Mouse (Mus musculus) right cerebral cortex, postnatal 14 days (tissue): ENCODE data around the gene Gins2.
A peak's percentile ranks its signal among the peaks of the same experiment; 100 is the strongest.

ENCODE experiments used
- DNase-seq: peaks from one replicate; pipeline ENCODE4 v3.0.0; 2022

Gins2 gene

GRCm38 (mm10) chr8:120563851-120564837 is 25.0 kb downstream of the Gins2 start:
- DNase-seq: peak; percentile 79

- DNase-seq: no peak
Measured at GRCm38 (mm10) chr8:120563348-120563724, 25.8 kb downstream of the Gins2 start.

GRCm38 (mm10) chr8:120562680-120563347 is 26.3 kb downstream of the Gins2 start:
- DNase-seq: no peak

- DNase-seq: no peak
Measured at GRCm38 (mm10) chr8:120561539-120562435, 27.3 kb downstream of the Gins2 start.

GRCm38 (mm10) chr8:120560535-120560934 is 28.6 kb downstream of the Gins2 start:
- no peak for DNase-seq

GRCm38 (mm10) chr8:120559654-120560053 is 29.4 kb downstream of the Gins2 start:
- no peak for DNase-seq

- no peak for DNase-seq
Measured at GRCm38 (mm10) chr8:120558162-120558561, 30.9 kb downstream of the Gins2 start.

- peak; percentile 73 for DNase-seq
Measured at GRCm38 (mm10) chr8:120557170-120557965, 31.7 kb downstream of the Gins2 start.

- DNase-seq: no peak
Measured at GRCm38 (mm10) chr8:120556198-120556892, 32.8 kb downstream of the Gins2 start.

GRCm38 (mm10) chr8:120554466-120555039 is 34.6 kb downstream of the Gins2 start:
- no peak for DNase-seq

- DNase-seq: no peak
Measured at GRCm38 (mm10) chr8:120553441-120554123, 35.5 kb downstream of the Gins2 start.

- DNase-seq: no peak
Measured at GRCm38 (mm10) chr8:120552509-120552908, 36.6 kb downstream of the Gins2 start.

GRCm38 (mm10) chr8:120551677-120551980 is 37.5 kb downstream of the Gins2 start:
- DNase-seq: no peak

GRCm38 (mm10) chr8:120550937-120551676 is 38.0 kb downstream of the Gins2 start:
- no peak for DNase-seq

- no peak for DNase-seq
Measured at GRCm38 (mm10) chr8:120550430-120550829, 38.7 kb downstream of the Gins2 start.

- DNase-seq: no peak
Measured at GRCm38 (mm10) chr8:120549922-120550321, 39.2 kb downstream of the Gins2 start.

GRCm38 (mm10) chr8:120549321-120549921 is 39.7 kb downstream of the Gins2 start:
- no peak for DNase-seq

- DNase-seq: no peak
Measured at GRCm38 (mm10) chr8:120548313-120548761, 40.8 kb downstream of the Gins2 start.

- DNase-seq: no peak
Measured at GRCm38 (mm10) chr8:120547562-120547961, 41.5 kb downstream of the Gins2 start.
